Mouse (Mus musculus) heart, embryonic 13.5 days (tissue): ENCODE measurements around the gene Polr2b. TPM values are rescaled to one million over a fixed set of nuclear protein-coding genes. Genes with fewer than 3 reads are reported as not detected.

ENCODE experiments used
- ATAC-seq: fragments of 200-750 bp; cut with Nextera tagmentation; 2 replicates; pipeline ENCODE4 v1.8.0; 2017; ENCODE audit warnings: moderate TSS enrichment; ENCODE audit not compliant: insufficient number of reproducible peaks, low FRiP score, low TSS enrichment; ENCODE audit errors: extremely low read depth
- H3K27ac ChIP-seq: fragments of 300-500 bp; sonication (generic); replicated peaks from 2 replicates; pipeline ENCODE4 v1.5.1; 2015; ENCODE audit warnings: moderate library complexity, mild to moderate bottlenecking, inconsistent platforms
- H3K27me3 ChIP-seq: fragments of 300-500 bp; sonication (generic); replicated peaks from 2 replicates; pipeline ENCODE4 v1.6.1; 2015; ENCODE audit warnings: mild to moderate bottlenecking, inconsistent platforms
- H3K36me3 ChIP-seq: fragments of 300-500 bp; sonication (generic); 2 replicates; pipeline ENCODE4 v1.6.1; 2015; ENCODE audit warnings: mild to moderate bottlenecking, inconsistent platforms
- H3K4me1 ChIP-seq: fragments of 300-500 bp; sonication (generic); 2 replicates; pipeline ENCODE4 v1.6.1; 2015; ENCODE audit warnings: inconsistent platforms
- H3K4me2 ChIP-seq: fragments of 300-500 bp; sonication (generic); 2 replicates; pipeline ENCODE4 v1.6.1; 2015; ENCODE audit warnings: inconsistent platforms, mild to moderate bottlenecking, moderate library complexity
- H3K4me3 ChIP-seq: fragments of 300-500 bp; sonication (generic); 2 replicates; pipeline ENCODE4 v1.5.1; 2015; ENCODE audit warnings: moderate library complexity, mild to moderate bottlenecking, inconsistent platforms
- H3K9ac ChIP-seq: fragments of 300-500 bp; sonication (generic); 2 replicates; pipeline ENCODE4 v1.6.1; 2015; ENCODE audit warnings: inconsistent platforms, mild to moderate bottlenecking, moderate library complexity
- H3K9me3 ChIP-seq: fragments of 300-500 bp; sonication (generic); 2 replicates; pipeline ENCODE4 v1.6.1; 2016; ENCODE audit warnings: inconsistent platforms
- WGBS: fragments of 180-500 bp; shearing (Covaris S2); methylation state at CpG from one replicate; pipeline ENCODE4 v1.1.7; 2015; ENCODE audit warnings: mixed read lengths; 5-methylcytosine and 5-hydroxymethylcytosine counted together
- microRNA-seq: library from miRNA; unstranded; fragments of <30 nt; microRNA quantifications from one replicate; pipeline ENCODE4, GENCODE M21; 2016
- polyA plus RNA-seq: library from polyadenylated mRNA; unstranded; fragments of >200 nt; fragmentation: Nextera tagmentation; extraction: Ambion mirVana; gene quantifications from 2 replicates; pipeline ENCODE4 v1.2.1, GENCODE M21; 2015

Gene Polr2b
- polyA plus RNA-seq, 1 experiment from 2014 or later, result 34.6 TPM

- no peak overlapping the region for H3K4me2 ChIP-seq
- peaks cover 30% of the 10 kb centered on the region for H3K4me1 ChIP-seq
- H3K4me3 ChIP-seq, result no peak overlapping the region
- H3K9me3 ChIP-seq, result no peaks in the 10 kb centered on the region
- H3K36me3 ChIP-seq, result no peaks in the 10 kb centered on the region
- H3K9ac ChIP-seq, result no peak overlapping the region
- ATAC-seq, result no peak
- WGBS, result 57% methylated on average over 9 of the region's 9 CpGs
- peaks cover 27% of the 10 kb centered on the region for H3K27me3 ChIP-seq
- no peak overlapping the region for H3K27ac ChIP-seq
Measured at GRCm38 (mm10) chr5:77393990-77394618, 84.2 kb downstream of the Polr2b start.

- Histone ChIP-seq H3K27ac (no peak overlapping the region), H3K9me3 (no peaks in the 10 kb centered on the region), H3K4me2 (no peak overlapping the region), H3K36me3 (no peaks in the 10 kb centered on the region), H3K27me3 (peaks cover 46% of the 10 kb centered on the region), H3K4me1 (peaks cover 64% of the 10 kb centered on the region), H3K9ac (0 out of 2 replicates have a peak overlapping the region, but pooled peaks have one; percentile 24), H3K4me3 (no peak overlapping the region)
- no peak for ATAC-seq
- WGBS, result 64% methylated on average over 14 of the region's 14 CpGs
Measured at GRCm38 (mm10) chr5:77398285-77399057, 88.5 kb downstream of the Polr2b start.

Small RNAs within 50 kb of the gene (microRNA-seq; reads per million reads assigned to microRNA genes)
- gene Mir5098, result not detected

Other genes with a start within 250 kb of the Polr2b start
- 12.6 and 16.4 TPM in 2 replicates for gene Hopx, start 195.0 kb upstream of the Polr2b start, polyA plus RNA-seq
- gene Spink2, start 98.7 kb upstream of the Polr2b start, polyA plus RNA-seq, result 5.7 and 5.9 TPM in 2 replicates
- 21.1 and 23.2 TPM in 2 replicates for gene Rest, start 44.7 kb upstream of the Polr2b start, polyA plus RNA-seq
- gene Noa1, start 63 bp upstream of the Polr2b start, polyA plus RNA-seq, result 18.8 and 19.2 TPM in 2 replicates
- 30.2 and 32.4 TPM in 2 replicates for gene Igfbp7, start 97.9 kb downstream of the Polr2b start, polyA plus RNA-seq